Mouse (Mus musculus) cerebellum, adult 11-12 months (tissue): ENCODE results near the gene Zbed5.
"Not testable (repeated sequence)": the region's sequence is repeated elsewhere in the genome, so short reads cannot be mapped to it uniquely, and the experiment has no call there.

ENCODE experiments used
- DNase-seq: peaks from one replicate; pipeline ENCODE4 v3.0.0; 2022

Gene Zbed5

DNA sequence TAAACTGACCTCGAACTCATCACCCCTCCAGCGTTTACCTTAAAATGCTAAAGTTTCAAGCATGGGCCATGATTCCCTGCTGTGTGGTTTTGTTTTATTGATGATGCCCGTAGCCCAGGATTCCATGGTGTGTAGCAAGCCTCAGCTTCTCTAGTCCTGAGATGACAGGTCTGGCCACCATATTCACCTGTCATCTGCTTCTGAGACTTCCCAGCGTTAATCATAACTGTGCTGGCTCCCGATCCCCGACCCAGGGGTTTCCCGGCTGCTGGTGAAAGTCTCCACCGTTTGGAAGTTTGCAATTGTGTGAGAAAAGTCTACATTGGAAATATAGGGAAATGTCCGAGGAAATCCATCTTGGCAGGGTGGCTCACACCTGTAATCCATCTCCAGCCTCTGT lies 13.6 kb downstream of the Zbed5 start:
- DNase-seq, result no peak

GRCm38 (mm10) chr5:129909591-129909990 lies 14.1 kb downstream of the Zbed5 start:
- no peak for DNase-seq

GRCm38 (mm10) chr5:129914024-129914423 lies 18.5 kb downstream of the Zbed5 start:
- no peak for DNase-seq

DNA sequence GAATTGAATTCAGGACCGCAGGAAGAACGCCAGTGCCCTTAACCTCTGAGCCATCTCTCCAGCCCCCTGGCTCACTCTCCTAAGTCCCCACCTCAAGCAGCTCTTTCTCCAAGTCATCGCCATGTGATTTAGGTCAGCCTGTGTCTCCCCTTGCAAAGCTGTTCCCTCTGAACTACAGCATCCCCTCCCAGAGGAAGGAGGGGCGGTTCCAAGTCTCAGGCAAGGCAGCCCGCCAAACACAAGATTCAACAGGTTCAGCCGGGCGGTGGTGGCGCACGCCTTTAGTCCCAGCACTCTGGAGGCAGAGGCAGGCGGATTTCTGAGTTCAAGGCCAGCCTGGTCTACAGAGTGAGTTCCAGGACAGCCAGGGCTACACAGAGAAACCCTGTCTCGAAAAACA lies 20.0 kb downstream of the Zbed5 start:
- not testable (repeated sequence) for DNase-seq

DNA sequence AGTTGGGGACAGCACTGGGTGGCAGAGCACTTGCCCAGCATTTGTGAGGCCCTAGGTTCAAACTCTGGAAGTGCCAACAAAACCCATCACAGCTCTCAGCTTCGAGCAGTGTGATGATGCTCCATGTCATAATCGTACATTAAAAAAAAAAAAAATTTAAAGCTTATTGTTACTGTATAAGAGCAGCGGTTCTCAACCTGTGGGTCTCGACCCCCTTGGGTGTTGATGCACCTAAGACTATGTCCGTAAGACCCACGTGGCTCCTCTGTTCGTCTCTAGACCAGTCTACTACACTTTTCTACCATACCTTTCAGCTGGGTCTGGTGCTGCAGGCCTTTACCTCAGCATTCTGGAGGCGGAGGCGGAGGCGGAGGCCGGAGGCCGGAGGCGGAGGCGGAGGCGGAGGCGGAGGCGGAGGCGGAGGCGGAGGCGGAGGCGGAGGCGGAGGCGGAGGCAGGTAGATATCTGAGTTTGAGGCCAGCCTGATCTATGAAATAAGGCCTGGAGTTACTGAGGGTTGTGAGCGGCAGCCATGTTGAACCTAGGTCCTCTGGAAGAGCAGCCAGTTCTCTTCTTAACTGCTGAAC lies 22.6 kb downstream of the Zbed5 start:
- no peak for DNase-seq

DNA sequence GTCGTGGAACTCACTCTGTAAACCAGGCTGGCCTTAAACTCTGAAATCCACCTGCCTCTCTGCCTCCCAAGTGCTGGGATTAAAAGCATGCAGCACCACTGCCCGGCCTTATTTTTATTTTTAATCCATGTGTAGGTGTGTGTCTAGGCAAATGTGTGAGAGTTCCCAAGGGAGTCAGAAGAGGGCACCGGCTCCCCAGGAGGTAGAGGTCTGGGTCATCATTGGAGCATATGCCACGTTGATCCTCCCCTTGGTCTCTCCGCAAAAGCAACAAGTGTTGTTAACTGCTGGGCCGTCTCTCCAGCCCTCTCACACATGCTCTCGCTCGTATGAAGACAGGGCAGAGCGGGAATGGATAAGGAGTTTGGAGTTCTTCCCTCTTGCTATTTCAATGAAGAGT lies 23.2 kb downstream of the Zbed5 start:
- no peak for DNase-seq

DNA sequence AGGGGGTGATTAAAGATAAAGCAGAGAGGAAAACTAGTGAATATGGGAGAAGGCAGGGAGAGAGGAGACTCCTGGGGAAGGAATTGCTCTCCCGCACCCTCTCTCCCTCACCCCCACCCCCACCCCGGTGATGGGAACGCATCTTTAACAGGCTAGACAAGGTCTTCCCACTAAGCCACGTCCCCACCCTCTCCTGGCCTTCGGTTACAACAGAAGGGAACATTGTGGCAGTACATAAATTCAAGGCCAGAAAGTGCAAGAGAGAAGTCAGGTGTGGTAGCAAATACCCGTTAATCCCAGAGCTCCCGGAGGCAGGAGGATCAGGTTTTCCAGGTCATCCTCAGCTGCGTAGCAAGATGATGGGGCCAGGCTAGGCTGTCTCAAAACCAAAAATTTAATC lies 23.8 kb downstream of the Zbed5 start:
- DNase-seq, result no peak

GRCm38 (mm10) chr5:129921972-129922371 lies 26.4 kb downstream of the Zbed5 start:
- DNase-seq, result no peak

DNA sequence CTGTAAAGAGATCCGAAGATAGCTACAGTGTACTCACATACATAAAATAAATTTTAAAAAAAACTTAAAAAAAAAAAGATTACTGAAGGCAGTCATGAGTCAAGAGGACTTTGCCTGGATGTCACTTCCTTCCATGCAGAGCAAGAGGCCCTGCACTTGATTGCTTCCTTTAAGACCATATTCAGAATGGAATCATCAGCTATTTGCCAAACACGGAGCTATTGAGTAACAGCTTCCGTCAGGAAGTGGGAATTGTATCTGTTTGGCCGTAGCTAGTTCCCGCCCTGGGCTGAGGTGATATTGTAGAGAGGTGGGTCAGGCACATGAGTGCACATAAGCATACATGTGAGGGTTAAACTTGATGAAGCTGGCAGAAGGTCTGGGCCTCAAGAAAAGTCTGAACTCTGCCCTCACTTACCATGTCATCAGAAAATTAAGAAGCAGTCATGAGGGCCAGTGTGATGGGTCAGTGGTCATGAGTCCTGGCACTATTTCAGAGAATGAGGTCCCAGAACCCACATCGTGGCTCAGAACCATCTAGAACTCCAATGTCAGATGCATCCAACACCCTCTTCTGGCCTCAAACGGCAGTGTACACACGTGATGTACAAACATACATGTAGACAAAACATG lies 29.4 kb downstream of the Zbed5 start:
- DNase-seq, result no peak

DNA sequence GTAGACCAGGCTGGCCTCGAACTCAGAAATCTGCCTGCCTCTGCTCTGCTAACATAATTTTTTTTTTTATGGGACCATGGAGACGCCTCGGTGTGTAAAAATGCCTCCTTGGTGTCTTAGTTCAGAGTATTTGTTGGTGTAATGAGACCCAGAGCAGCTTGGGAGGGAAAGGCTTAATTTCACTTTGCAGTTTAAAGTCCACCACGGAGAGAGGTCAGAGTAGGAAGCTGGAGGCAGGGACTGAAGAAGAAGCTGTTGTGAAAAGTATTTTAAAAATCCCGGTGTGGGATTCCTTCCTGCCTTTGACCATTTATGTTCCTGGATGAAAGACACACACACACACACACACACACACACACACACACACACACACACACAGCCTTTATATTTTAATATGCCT lies 30.4 kb downstream of the Zbed5 start:
- no peak for DNase-seq

DNA sequence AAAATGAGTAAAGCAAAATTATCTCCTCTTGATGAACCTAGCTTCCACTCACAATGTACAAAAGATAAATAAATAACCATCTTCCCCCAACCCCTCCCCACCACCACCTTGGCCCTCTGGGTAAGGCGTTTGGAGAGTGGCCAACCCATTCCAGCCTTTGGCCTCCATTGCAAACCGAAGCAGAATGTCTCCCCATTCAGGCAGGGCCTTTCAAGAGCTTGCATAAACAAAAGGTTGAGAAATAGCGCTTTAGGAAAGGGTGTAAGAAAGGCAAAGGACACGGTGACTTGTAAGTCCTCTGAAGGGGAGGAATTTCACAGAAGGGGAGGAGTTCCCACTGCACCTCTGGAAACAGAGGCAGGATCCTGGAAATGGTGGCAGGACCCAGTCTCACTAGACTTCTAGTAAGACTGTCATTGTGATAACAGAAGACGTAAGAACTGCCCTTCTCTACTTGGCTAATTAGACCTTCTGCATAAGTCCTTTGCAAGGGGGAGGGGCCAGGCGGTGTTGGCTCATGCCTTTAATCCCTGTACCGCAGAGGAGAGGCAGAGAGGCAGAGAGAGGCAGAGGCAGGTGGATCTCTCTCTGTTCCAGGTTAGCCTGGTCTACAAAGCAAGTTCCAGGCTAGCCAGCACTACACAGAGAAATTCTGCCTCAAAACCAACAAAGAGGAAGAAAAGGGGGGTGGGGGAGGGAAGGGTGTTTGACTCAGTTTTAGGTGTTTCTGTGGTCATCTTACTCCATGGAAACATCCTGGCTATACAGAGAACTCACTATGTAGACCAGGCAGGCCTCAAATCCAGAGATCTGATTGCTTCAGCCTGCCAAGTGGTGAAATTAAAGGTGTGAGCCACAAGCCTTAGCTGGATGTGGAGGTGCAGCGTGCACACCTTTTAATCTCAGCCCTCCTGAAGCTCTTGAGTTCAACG lies 34.7 kb downstream of the Zbed5 start:
- DNase-seq, result no peak

DNA sequence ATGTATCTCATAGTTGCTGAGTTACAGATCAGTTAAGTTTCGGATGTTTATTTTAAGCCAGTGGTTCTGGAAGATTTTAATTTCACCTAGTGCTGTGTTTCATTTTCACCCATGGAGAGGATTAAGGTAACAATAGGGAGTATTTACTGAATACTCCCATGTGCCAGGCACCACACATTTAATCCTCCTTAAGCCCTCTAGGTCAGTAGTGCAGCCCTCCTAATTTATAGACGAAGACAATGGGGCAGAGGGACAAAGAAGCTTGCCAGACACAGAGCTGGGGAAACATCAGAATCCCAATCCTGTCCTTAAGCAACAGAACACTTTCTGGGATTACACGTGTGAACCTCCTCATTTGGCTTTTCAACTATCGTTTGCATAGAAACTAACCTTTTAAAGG lies 41.4 kb downstream of the Zbed5 start:
- no peak for DNase-seq

DNA sequence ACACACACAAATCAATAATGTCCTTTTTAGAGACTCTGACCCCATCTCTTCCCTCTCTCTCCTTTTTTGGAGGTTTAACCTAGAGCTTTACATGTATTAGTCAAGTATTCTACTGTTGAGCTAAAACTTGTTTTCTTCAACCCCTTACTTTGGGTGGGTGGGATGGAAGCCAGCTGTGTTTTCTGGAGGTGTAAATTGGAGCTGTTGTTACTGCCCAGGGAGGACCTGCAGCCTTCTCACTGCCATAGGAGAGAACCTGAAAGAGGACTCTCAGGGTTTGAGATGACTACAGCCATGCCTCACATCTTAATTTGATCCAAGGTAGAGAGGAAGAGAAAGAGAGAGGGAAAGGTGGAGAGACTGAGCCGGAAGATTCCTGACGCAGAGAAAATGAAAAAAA lies 44.8 kb downstream of the Zbed5 start:
- DNase-seq, result peak; percentile 37

DNA sequence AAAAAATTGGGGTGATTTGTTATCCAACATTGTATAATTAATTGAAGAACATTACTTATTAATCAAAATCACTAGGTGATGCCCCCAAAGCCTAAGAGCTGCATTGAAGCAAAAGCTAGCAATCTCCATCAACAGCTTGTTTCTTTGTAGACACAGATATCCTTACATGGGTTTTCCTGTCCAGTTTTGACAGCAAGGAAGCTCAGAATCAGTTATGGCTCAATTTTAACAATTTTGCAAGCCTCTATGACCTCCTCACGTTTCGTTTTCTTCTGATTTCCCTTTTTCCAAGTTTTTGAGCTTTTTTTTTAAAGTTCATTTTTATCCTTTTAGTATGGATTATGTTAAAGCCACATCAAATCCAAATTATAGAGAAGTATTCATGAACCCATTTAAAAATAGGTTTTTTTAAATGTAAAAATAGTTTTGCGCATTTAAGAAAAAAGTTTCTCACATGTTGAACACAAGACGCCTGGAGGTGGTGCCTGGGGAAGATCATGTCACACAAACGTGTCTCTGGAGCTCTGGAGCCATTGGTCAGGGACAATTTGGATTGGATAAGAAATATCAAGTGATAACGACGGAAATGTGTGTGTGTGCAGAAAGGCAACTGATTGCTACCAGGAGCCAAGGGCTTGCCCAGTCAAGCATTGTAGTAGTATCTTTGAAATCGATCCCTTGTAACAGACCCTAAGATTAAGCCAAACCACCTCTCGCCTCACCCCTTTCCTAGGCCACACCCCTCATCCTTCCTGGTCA lies 45.4 kb downstream of the Zbed5 start:
- no peak for DNase-seq

DNA sequence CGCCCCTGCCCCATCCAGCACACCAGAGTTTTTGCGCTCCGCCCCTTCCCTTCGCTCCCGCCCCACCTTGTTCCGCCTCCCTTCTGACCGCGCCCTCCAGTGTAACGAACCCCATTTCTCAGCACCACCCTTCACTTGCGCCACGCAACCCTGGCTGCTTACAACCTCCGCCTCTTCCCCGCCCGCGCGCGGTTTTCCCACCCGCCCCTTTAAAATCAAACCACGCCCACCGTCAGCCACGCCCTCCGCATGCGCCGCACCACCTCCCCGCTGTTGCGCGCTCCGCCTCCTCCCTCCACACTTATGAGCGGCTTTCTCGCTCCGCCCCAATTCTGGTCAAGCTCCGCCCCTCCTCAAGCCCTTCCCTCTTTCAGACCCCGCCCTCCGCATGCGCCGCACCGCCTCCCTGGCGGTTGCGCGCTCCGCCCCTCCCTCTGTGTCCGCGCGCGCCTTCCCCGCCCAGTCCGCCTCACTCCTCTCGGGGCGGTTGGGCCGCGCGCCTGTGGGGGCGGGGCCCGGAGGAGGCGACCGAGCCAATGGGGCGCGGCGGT lies 46.0 kb downstream of the Zbed5 start, which contains the start of gene Vkorc1l1:
TSS of gene Vkorc1l1 (plus strand) at position 476 of the 551 bp plus-strand sequence.
- peak; percentile 98 for DNase-seq

DNA sequence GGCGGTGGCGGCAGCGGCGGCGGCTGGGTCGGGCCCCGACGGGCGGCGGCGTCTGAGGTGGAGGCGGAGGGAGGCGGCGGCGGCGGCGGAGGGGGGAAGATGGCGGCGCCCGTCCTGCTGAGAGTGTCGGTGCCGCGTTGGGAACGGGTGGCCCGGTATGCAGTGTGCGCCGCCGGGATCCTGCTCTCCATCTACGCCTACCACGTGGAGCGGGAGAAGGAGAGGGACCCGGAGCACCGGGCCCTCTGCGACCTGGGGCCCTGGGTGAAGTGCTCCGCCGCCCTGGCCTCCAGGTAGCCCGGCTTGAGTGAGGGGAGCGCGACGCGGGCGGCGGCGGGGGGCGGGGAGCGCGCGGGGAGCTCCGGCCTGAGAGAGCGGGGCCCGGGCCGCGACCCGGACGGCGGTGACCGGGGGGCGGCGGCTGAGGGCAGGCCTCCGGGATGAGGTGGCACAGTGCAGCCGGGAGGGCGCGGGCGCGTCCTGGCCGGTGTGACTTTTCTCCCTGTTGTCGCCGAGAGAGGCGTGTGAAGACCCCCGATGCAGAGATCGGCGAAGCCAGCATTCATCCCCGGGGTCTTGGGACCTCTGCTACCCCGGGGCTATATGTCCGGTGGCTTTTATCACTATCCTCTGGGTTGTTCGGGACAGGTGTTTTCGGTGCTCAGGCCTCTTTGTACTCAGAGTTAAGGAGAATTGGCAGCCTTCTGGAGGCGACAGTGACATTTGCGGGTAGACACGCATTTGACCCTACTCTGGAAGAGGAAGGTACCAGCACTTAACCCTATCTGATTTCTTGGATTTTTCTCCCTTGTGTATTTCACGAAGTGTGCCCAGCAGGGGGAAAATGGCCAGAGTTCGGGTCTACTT lies 46.8 kb downstream of the Zbed5 start:
- peak; percentile 66 for DNase-seq

DNA sequence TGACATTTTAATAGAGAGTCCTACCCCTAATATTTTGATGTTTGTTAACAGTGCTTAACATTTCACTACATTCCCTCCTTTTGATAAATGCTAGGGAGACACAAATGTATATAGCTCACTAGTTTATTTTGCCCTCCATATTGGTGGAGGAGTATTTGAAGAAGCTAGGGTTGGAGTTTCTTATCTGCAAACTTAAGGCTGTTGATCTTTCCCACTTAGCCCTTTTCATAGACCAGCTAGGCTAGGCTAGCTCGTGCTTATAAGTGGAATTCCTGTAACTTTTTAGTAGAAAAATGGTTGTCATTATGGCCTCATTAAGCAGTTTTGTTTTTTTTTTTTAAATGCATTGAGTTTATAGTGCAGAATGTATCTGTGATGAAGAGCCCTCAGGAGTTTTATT lies 47.9 kb downstream of the Zbed5 start:
- DNase-seq, result no peak

DNA sequence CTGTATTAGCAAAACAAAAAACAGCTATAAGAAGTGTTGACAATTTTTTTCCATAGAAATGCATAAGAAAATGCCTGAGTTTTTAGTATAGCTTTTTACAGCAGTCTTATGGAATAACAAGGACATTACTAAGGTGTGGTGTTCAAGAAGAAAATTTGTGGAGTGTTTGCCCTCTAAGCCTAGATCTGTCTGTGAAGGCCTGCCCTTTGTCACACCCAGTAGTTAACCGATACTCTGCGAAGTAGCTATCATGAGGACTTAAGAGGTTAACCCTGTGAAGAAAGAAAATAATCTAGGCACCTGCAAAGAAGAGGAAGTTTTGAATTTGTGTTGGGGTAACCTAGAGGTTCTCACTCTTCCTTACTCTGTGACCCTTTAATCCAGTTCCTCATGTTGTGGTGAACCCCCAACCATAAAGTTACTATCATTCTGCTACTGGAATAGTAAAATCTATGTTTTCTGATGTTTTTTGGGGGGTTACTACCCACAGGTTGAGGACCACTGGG lies 52.1 kb downstream of the Zbed5 start:
- DNase-seq, result no peak

- no peak for DNase-seq
Observed at GRCm38 (mm10) chr5:129952143-129952542, 56.6 kb downstream of the Zbed5 start.
